Mouse (Mus musculus) bone marrow macrophage, adult 2 months (primary cell): ENCODE results near the gene Plekhb1.

Source experiments
- CTCF ChIP-seq: IDR thresholded peaks from 2 replicates; pipeline ENCODE4 v1.5.1; 2012; ENCODE audit warnings: low read depth, mild to moderate bottlenecking, low read length, moderate library complexity
- POLR2A ChIP-seq: IDR thresholded peaks from 2 replicates; pipeline ENCODE4 v1.6.1; 2012; ENCODE audit warnings: mild to moderate bottlenecking, low read depth, low read length, borderline replicate concordance

- TF ChIP-seq POLR2A = no peak
- no peak for TF ChIP-seq CTCF
Measured at GRCm38 (mm10) chr7:100663729-100664304, 1.6 kb upstream of the Plekhb1 start.
